In the genomic region with DNA sequence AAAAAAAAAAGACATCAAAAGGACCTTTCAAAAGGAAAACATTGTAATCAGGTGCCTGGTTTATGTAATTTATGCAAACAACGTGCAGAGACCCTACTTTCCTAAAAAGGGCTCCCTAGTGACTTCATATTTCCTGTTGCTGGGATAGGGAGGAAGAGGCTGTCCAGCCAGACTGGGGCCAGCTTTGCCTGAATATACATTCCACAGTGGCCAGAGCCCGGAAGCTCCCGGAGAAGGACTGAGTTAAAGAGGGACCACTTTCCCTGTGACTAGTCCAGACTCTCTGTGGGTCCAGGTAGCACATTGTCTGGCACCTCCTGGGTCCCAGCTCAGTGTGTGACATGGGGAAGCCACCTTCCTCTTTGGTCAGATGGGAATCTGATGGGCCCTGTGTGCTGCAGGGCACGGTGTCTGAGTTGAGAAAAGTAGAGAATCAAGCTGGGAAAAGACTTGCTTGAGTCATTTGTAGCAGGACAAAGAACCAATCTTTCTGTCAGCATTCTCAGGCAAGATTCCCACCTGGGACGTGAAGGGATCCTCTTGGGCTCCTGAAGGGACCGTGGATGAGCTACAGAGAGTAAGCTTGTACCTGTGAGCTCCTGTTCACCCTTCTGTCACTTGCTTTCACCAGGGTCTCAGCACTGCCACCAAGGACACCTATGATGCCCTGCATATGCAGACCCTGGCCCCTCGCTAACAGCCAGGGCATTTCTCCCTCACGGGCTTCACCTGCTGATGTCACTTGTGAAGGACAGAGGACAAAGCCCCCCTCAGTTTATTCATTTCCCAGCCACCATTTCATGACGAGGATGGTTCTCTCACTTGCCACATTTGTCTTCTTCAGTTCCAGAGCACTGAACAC, we compare ENCODE assay signal across 15 mouse cellular contexts.
DNase-seq lines count a peak whose midpoint lies in the region; ATAC-seq and TF ChIP-seq lines count a peak whose summit lies in the region.
"Had no signal": no experiment of that assay in that cellular context is flagged by ENCODE, and none has a peak within 500 bp of the region (broad histone marks: within the 10 kb centered on the region; RNA-seq: fewer than 3 reads in every experiment).

No protein-coding gene starts in this region.

- no peaks in the 10 kb centered on the region for H3K36me3 ChIP-seq in heart, embryonic 10.5 days
- H3K36me3 ChIP-seq in intestine, embryonic 15.5 days: no peaks in the 10 kb centered on the region
- H3K36me3 ChIP-seq in intestine, postnatal 0 days (ENCODE audit: control insufficient read depth, insufficient read depth): no peaks in the 10 kb centered on the region
- H3K36me3 ChIP-seq in lung, postnatal 0 days (ENCODE audit: insufficient read depth, low read length): no peaks in the 10 kb centered on the region
- no peaks in the 10 kb centered on the region for H3K36me3 ChIP-seq in limb, embryonic 11.5 days (ENCODE audit: control insufficient read depth, insufficient read depth, low read length)
- H3K36me3 ChIP-seq: embryonic facial prominence, embryonic 15.5 days had no signal

- H3K27me3 ChIP-seq in heart, embryonic 10.5 days (ENCODE audit: insufficient read depth, poor library complexity, severe bottlenecking): no peaks in the 10 kb centered on the region
- no peaks in the 10 kb centered on the region for H3K27me3 ChIP-seq in intestine, embryonic 15.5 days (replicated peaks)
- no peaks in the 10 kb centered on the region for H3K27me3 ChIP-seq in intestine, postnatal 0 days (replicated peaks; ENCODE audit: control insufficient read depth, insufficient read depth, low read length)
- H3K27me3 ChIP-seq in lung, postnatal 0 days (replicated peaks; ENCODE audit: insufficient read depth, low read length): no peaks in the 10 kb centered on the region
- no peaks in the 10 kb centered on the region for H3K27me3 ChIP-seq in limb, embryonic 11.5 days (ENCODE audit: control insufficient read depth, insufficient read depth, low read length)
- H3K27me3 ChIP-seq: embryonic facial prominence, embryonic 15.5 days had no signal

- TF ChIP-seq EP300 in lung, postnatal 0 days (IDR thresholded peaks at IDR 0.05): no peak

- TF ChIP-seq CTCF in intestine, postnatal 0 days (IDR thresholded peaks at IDR 0.05; ENCODE audit: low read depth): no peak
- no peak for TF ChIP-seq CTCF in lung, postnatal 0 days (IDR thresholded peaks at IDR 0.05)
- no peak for TF ChIP-seq CTCF in lung, adult 2 months (IDR thresholded peaks at IDR 0.05; ENCODE audit: insufficient read depth, low read length)

- H3K9ac ChIP-seq in intestine, embryonic 15.5 days: no peak overlapping the region
- H3K9ac ChIP-seq in intestine, postnatal 0 days (ENCODE audit: low read depth, low read length): no peak overlapping the region
- no peak overlapping the region for H3K9ac ChIP-seq in lung, postnatal 0 days (replicated peaks; ENCODE audit: low read depth)
- H3K9ac ChIP-seq in limb, embryonic 11.5 days (ENCODE audit: low read length): no peak overlapping the region
- H3K9ac ChIP-seq: embryonic facial prominence, embryonic 15.5 days had no signal

- peak overlapping the region; percentile 69; the same call in 1 of the 2 replicates for H3K27ac ChIP-seq in heart, embryonic 10.5 days
- H3K27ac ChIP-seq in intestine, embryonic 15.5 days: no peak overlapping the region
- H3K27ac ChIP-seq in intestine, postnatal 0 days (ENCODE audit: low read depth, low read length): no peak overlapping the region
- no peak overlapping the region for H3K27ac ChIP-seq in lung, postnatal 0 days (ENCODE audit: low read length)
- no peak overlapping the region for H3K27ac ChIP-seq in limb, embryonic 11.5 days (replicated peaks; ENCODE audit: low read depth, low read length)
- H3K27ac ChIP-seq: embryonic facial prominence, embryonic 15.5 days had no signal

- peak; percentile 73 for DNase-seq in heart, embryonic 10.5 days (ENCODE audit: low spot score)
- no peak for DNase-seq in heart, postnatal 25 days (ENCODE audit: low spot score)
- DNase-seq in lung, postnatal 0 days (ENCODE audit: low spot score): peak; percentile 41
- no peak for DNase-seq in lung, adult 2 months
- peak; percentile 20 for DNase-seq in limb, embryonic 11.5 days (ENCODE audit: low spot score)
- DNase-seq in cerebellum, adult 8-10 months: no peak
- DNase-seq: cerebellum, adult 11 months; gastrocnemius, postnatal 36 days; kidney, adult 8-10 months; thymus, postnatal 4 days had no signal

- H3K4me3 ChIP-seq in heart, embryonic 10.5 days: no peak overlapping the region
- H3K4me3 ChIP-seq in intestine, embryonic 15.5 days (replicated peaks): no peak overlapping the region
- no peak overlapping the region for H3K4me3 ChIP-seq in intestine, postnatal 0 days (ENCODE audit: low read depth, low read length)
- no peak overlapping the region for H3K4me3 ChIP-seq in lung, postnatal 0 days (ENCODE audit: low read depth, low read length)
- no peak overlapping the region for H3K4me3 ChIP-seq in lung, adult 2 months (replicated peaks; ENCODE audit: extremely low read depth, low read depth, low read length)
- no peak overlapping the region for H3K4me3 ChIP-seq in limb, embryonic 11.5 days (ENCODE audit: low read depth, low read length)
- H3K4me3 ChIP-seq: embryonic facial prominence, embryonic 15.5 days; myocyte had no signal

- H3K9me3 ChIP-seq in heart, embryonic 10.5 days: no peaks in the 10 kb centered on the region
- no peaks in the 10 kb centered on the region for H3K9me3 ChIP-seq in intestine, embryonic 15.5 days
- no peaks in the 10 kb centered on the region for H3K9me3 ChIP-seq in intestine, postnatal 0 days (ENCODE audit: control insufficient read depth)
- no peaks in the 10 kb centered on the region for H3K9me3 ChIP-seq in lung, postnatal 0 days (ENCODE audit: low read length)
- no peaks in the 10 kb centered on the region for H3K9me3 ChIP-seq in limb, embryonic 11.5 days (ENCODE audit: control insufficient read depth, low read length)
- H3K9me3 ChIP-seq: embryonic facial prominence, embryonic 15.5 days had no signal

- 61% methylated on average over 9 of the region's 9 CpGs for WGBS in heart, embryonic 10.5 days
- WGBS in intestine, embryonic 15.5 days: 59% methylated on average over 9 of the region's 9 CpGs
- WGBS in intestine, postnatal 0 days: 61% methylated on average over 9 of the region's 9 CpGs
- 61% methylated on average over 9 of the region's 9 CpGs for WGBS in lung, postnatal 0 days
- WGBS in lung, adult 2 months: 59% methylated on average over 9 of the region's 9 CpGs
- WGBS in limb, embryonic 11.5 days: 79% methylated on average over 9 of the region's 9 CpGs

- TF ChIP-seq POLR2A in lung, adult 2 months (IDR thresholded peaks at IDR 0.05; ENCODE audit: borderline replicate concordance, extremely low read depth, low read depth, low read length): no peak

- H3K4me2 ChIP-seq in intestine, embryonic 15.5 days (replicated peaks): no peak overlapping the region
- H3K4me2 ChIP-seq in intestine, postnatal 0 days (replicated peaks; ENCODE audit: low read depth): no peak overlapping the region
- no peak overlapping the region for H3K4me2 ChIP-seq in lung, postnatal 0 days (replicated peaks; ENCODE audit: low read depth, low read length)
- H3K4me2 ChIP-seq in limb, embryonic 11.5 days (ENCODE audit: low read depth, severe bottlenecking): no peak overlapping the region
- H3K4me2 ChIP-seq: embryonic facial prominence, embryonic 15.5 days; midbrain, embryonic 11.5 days had no signal

- peaks cover 22% of the 10 kb centered on the region for H3K4me1 ChIP-seq in heart, embryonic 10.5 days
- 0 out of 2 replicates have a peak, but pooled peaks cover 4% of the 10 kb centered on the region for H3K4me1 ChIP-seq in intestine, embryonic 15.5 days (replicated peaks)
- no peaks in the 10 kb centered on the region for H3K4me1 ChIP-seq in intestine, postnatal 0 days (replicated peaks; ENCODE audit: control insufficient read depth, insufficient read depth, low read length)
- no peaks in the 10 kb centered on the region for H3K4me1 ChIP-seq in lung, postnatal 0 days (ENCODE audit: insufficient read depth, low read depth, low read length)
- peaks cover under 1% of the 10 kb centered on the region; the same call in 1 of the 2 replicates for H3K4me1 ChIP-seq in lung, adult 2 months (ENCODE audit: control insufficient read depth, insufficient read depth, low read length)
- H3K4me1 ChIP-seq in limb, embryonic 11.5 days (ENCODE audit: control insufficient read depth, insufficient read depth, low read length): peaks cover 8% of the 10 kb centered on the region; the same call in 1 of the 2 replicates

- intact Hi-C loops in heart, postnatal 25 days (cut with DNase I): no loop called here

- peak; percentile 57; the same call in 1 of the 2 replicates for ATAC-seq in intestine, embryonic 15.5 days
- ATAC-seq in intestine, postnatal 0 days: no peak
- ATAC-seq in lung, postnatal 0 days: peak; percentile 65
- ATAC-seq in limb, embryonic 11.5 days (ENCODE audit: insufficient number of reproducible peaks, low FRiP score, low TSS enrichment, low read depth): no peak

Comparison
In these comparisons a context has a peak if more than half of its experiments do, and no peak if none do; other contexts are left out.
1. DNase-seq: peak in heart, embryonic 10.5 days (single experiment), lung, postnatal 0 days (single experiment) and limb, embryonic 11.5 days (single experiment); none in heart, postnatal 25 days (single experiment), lung, adult 2 months (single experiment) and cerebellum, adult 8-10 months (single experiment).
2. ATAC-seq: peak in intestine, embryonic 15.5 days (single experiment) and lung, postnatal 0 days (single experiment); none in intestine, postnatal 0 days (single experiment) and limb, embryonic 11.5 days (single experiment).